Mouse (Mus musculus): ENCODE measurements around the gene H2afv. TPM values are rescaled to one million over a fixed set of nuclear protein-coding genes. Genes with fewer than 3 reads are reported as not detected.

Gene H2afv
- polyA plus RNA-seq, 1 experiment from 2014 or later: 581 TPM

DNA sequence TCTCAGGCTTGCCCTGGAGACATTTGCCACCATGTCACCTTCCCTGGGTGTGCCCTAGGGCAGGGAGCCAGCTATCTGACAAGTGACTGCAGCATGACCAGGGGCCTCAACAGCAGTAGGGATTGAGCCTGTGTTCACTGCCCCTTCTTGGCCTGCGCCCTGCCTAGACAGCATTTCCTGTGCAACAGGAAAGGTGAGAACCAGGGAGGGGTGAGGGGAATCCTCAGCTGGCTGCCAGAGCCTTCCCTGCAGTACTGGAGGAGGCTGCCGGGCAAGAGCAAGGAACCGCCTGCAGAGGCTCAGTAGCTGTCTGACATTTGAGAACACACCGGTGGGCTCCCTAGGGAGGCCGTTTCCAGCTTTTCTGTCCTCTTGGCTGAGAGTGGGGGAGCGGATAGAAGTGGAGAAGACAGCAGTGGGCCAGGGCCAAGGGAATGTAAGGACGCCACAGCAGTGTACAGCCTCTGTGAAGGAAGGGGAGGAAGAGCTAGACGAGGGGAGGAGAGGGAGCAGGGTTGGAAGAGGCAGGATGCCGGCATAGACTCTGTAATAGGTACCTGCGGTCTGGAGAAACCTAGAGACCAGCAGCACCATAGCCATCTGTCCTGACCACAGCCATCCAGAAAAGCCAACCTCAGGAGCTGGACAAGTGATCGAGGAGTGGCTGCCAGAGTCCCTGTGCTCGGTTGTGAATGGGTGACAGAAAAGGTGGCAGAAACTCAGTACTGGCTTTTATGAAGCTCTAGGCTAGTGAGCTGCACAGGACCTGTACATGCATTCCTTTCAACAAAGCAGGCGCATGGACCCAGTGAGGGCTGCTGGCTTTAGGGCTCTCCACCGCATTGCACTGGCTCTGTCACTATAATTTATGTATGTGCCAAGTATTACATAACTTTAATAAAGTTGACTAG lies 37.7 kb downstream of the H2afv start:
- Histone ChIP-seq H3K27ac (ENCODE audit: low read depth) (peak overlapping the region; percentile 79; the same call in 1 of the 2 replicates), H3K4me3 (ENCODE audit: low read depth, low read length) (no peak overlapping the region), H3K9ac (no peak overlapping the region), H3K4me1 (ENCODE audit: insufficient read depth) (peaks cover 9% of the 10 kb centered on the region), H3K4me2 (no peak overlapping the region), H3K27me3 (ENCODE audit: insufficient read depth, low read length) (no peaks in the 10 kb centered on the region), H3K36me3 (ENCODE audit: insufficient read depth) (peaks cover 46% of the 10 kb centered on the region), H3K9me3 (ENCODE audit: low read depth, low read length) (no peaks in the 10 kb centered on the region)
- 34% methylated on average over 14 of the region's 14 CpGs for WGBS
- TF ChIP-seq CTCF (IDR thresholded peaks at IDR 0.05; ENCODE audit: low read depth): no peak
- DNase-seq (peak; percentile 61), ATAC-seq (ENCODE audit: insufficient read depth) (peak; percentile 51)

DNA sequence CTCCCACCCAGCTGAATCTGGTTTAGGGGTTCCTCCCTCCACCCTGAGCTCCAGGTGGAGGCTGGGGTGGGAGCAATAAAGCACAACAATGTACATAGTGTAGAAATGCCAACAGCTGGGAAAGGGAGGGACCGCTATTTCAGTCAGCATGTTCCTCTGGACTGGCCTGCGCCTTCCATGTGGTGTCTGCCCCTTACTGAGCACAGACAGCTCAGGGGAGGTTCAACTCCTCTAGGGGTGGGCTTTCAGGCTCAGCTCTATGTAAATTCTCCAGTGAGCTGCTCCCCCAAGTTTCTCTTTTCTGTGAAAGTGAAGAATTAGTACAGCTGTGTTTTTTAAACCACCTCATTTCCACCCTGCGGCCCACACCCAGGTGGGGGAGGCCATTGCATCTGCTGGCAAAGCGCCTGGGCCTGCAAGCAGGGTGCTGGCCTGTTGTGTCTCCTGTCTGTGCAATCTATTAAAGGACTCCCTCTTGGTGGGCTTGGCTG lies 38.6 kb downstream of the H2afv start:
- DNase-seq (no peak), ATAC-seq (ENCODE audit: insufficient read depth) (peak; percentile 40)
- WGBS: 62% methylated on average over 4 of the region's 4 CpGs
- no peak overlapping the region for H3K4me3 ChIP-seq (ENCODE audit: low read depth, low read length)
- H3K36me3 ChIP-seq (ENCODE audit: insufficient read depth): peaks cover 55% of the 10 kb centered on the region
- H3K9me3 ChIP-seq (ENCODE audit: low read depth, low read length): no peaks in the 10 kb centered on the region
- TF ChIP-seq CTCF (IDR thresholded peaks at IDR 0.05; ENCODE audit: low read depth): no peak
- peaks cover 9% of the 10 kb centered on the region for H3K4me1 ChIP-seq (ENCODE audit: insufficient read depth)
- H3K9ac ChIP-seq: no peak overlapping the region
- no peak overlapping the region for H3K4me2 ChIP-seq
- peak overlapping the region; percentile 79 for H3K27ac ChIP-seq (ENCODE audit: low read depth)
- H3K27me3 ChIP-seq (ENCODE audit: insufficient read depth, low read length): no peaks in the 10 kb centered on the region

DNA sequence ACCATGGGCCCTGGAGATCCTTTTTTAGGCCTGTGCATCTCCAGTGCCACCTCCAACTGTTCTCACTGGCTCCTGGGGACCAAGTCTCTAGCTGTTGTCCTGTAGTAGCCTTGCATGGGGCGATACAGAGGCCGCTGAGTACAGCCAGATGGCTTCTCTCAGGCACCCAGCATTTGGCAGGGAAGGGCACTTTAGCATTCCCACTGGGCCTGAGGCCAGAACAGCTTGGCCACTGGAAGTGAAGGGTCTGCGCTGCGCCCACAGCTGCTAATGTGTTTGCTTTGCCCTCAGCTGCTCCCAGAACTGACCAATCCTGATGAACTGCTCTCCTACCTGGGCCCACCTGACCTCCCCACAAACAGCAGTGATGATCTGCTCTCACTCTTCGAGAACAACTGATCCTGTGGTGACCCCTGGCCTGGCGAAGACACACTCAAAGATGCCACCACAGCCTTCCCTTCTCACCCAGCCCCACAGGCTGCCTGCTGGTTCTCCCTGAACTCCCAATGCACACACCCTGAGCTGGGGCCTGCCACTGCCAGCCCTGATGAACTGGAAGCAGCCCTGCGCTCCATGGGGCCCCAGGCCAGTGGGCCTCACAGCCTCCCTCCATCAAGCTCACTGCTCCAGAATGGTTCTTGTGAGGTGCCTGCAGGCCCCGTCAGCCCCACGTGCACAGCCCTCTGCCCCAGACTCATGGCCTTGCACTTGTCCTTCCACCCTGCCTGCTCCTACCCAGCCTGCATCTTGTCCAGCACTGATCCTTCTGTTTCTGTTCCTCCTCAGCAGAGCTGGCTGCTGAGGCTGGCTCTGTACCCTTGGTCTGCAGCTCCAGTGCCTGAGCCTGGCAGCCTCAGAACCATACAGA lies 39.3 kb downstream of the H2afv start:
- H3K27me3 ChIP-seq (ENCODE audit: insufficient read depth, low read length): no peaks in the 10 kb centered on the region
- H3K27ac ChIP-seq (ENCODE audit: low read depth): peak overlapping the region; percentile 79
- H3K9ac ChIP-seq: peak overlapping the region; percentile 9; the same call in 1 of the 2 replicates
- ATAC-seq (ENCODE audit: insufficient read depth) (peak; percentile 50; the same call in 1 of the 2 replicates), DNase-seq (peak; percentile 69)
- peaks cover 61% of the 10 kb centered on the region for H3K36me3 ChIP-seq (ENCODE audit: insufficient read depth)
- H3K4me2 ChIP-seq: no peak overlapping the region
- H3K9me3 ChIP-seq (ENCODE audit: low read depth, low read length): no peaks in the 10 kb centered on the region
- peaks cover 9% of the 10 kb centered on the region for H3K4me1 ChIP-seq (ENCODE audit: insufficient read depth)
- no peak for TF ChIP-seq CTCF (IDR thresholded peaks at IDR 0.05; ENCODE audit: low read depth)
- H3K4me3 ChIP-seq (ENCODE audit: low read depth, low read length): no peak overlapping the region
- 65% methylated on average over 9 of the region's 9 CpGs for WGBS

DNA sequence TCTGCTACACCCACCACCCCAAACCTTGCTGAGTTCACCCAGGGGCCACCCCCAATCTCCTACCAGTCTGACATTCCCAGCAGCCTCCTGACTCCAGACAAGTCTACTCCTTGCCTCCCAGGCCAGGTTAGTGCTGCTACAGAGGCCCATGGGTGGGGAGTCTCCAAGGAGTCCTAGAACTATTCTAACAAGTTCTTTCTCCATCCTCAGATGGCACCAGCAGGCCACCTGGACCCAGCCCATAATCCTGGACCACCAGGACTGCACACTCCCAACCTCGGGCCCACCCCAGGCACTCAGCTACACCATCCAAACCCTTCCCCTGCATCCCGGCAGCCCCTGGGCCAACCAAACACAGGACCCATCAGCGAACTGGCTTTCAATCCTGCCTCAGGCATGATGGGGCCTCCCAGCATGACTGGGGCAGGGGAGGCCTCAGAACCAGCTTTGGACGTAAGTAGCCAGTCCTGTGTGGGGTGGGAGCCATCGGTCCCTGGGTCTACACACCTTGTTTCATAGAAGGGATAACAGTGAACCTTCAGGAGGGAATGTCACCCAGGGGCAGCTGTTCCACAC lies 40.3 kb downstream of the H2afv start:
- TF ChIP-seq CTCF (IDR thresholded peaks at IDR 0.05; ENCODE audit: low read depth): no peak
- no peak overlapping the region for H3K4me2 ChIP-seq
- DNase-seq: no peak
- 90% methylated on average over 5 of the region's 5 CpGs for WGBS
- no peak overlapping the region for H3K4me3 ChIP-seq (ENCODE audit: low read depth, low read length)
- H3K27ac ChIP-seq (ENCODE audit: low read depth): no peak overlapping the region
- H3K36me3 ChIP-seq (ENCODE audit: insufficient read depth): peaks cover 70% of the 10 kb centered on the region
- no peak for ATAC-seq (ENCODE audit: insufficient read depth)
- peaks cover 9% of the 10 kb centered on the region for H3K4me1 ChIP-seq (ENCODE audit: insufficient read depth)
- H3K9ac ChIP-seq: no peak overlapping the region
- no peaks in the 10 kb centered on the region for H3K27me3 ChIP-seq (ENCODE audit: insufficient read depth, low read length)
- no peaks in the 10 kb centered on the region for H3K9me3 ChIP-seq (ENCODE audit: low read depth, low read length)

DNA sequence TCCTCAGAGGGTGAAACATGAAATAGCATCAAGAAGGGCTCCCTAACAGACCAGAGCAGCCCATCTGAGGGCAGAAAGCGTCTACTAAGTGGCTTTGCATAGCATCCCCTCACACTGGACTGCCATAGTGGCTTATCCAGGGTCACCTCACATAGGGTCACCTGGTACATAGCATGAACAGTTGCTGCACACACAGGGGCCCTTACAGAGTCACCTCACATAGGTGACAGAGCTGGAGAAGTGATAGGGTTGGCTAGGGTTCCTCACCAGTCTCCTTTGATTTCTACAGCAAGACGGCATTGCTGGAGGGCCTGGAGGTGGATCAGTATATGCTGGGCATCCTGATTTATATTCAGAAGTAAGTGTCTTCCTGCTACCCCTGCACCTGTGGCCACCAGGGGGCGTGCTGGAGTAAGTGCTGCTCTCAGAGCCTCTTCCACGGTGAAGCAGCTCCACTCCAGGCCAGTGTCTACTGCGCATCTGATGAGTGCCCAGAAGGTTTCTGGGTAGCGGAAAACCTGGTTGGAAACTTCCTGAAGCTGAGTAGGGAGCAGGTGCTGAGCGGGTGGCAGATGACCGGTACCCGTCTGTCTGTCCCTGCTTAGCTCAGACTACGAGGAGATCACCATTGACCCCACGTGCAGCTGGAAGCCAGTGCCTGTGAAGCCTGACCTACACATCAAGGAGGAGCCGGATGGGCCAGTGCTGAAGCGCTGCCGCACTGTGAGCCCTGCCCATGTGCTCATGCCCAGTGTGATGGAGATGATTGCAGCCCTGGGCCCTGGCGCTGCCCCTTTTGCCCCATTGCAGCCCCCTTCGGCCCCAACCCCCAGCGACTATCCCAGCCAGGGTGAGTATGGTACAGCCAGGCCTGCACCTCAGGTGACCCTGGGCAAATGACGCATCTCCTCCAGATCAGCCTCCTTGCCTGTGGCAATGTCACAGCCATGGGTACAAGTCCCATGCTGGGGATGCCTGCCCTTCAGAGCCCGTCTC lies 41.4 kb downstream of the H2afv start:
- Histone ChIP-seq H3K4me1 (ENCODE audit: insufficient read depth) (peaks cover 9% of the 10 kb centered on the region), H3K9me3 (ENCODE audit: low read depth, low read length) (no peaks in the 10 kb centered on the region), H3K27ac (ENCODE audit: low read depth) (no peak overlapping the region), H3K9ac (no peak overlapping the region), H3K36me3 (ENCODE audit: insufficient read depth) (peaks cover 81% of the 10 kb centered on the region), H3K27me3 (ENCODE audit: insufficient read depth, low read length) (no peaks in the 10 kb centered on the region), H3K4me3 (ENCODE audit: low read depth, low read length) (no peak overlapping the region), H3K4me2 (no peak overlapping the region)
- 84% methylated on average over 19 of the region's 19 CpGs for WGBS
- TF ChIP-seq CTCF (IDR thresholded peaks at IDR 0.05; ENCODE audit: low read depth): peak; percentile 79
- DNase-seq (peak; percentile 56), ATAC-seq (ENCODE audit: insufficient read depth) (no peak)

DNA sequence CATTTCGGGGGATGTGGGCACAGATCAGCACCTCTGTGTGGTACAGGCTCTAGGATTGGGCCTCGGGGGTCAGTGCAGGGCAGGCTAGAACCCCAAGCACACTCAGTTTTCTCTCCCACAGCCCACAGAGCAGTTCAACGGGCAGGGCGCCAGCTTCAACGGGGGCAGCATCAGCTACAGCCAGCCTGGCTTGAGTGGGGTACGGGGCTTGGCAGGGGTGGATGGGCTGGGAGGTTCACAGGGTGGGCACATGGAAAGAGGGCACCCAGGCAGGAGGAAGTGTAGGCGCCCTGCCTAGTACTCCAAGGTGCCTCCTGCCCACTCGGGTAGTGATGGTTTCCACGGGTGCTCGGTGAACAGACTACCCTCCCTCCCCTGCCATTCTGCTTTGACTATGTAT lies 46.1 kb downstream of the H2afv start:
- no peak overlapping the region for H3K4me2 ChIP-seq
- no peaks in the 10 kb centered on the region for H3K4me1 ChIP-seq (ENCODE audit: insufficient read depth)
- 95% methylated on average over 10 of the region's 10 CpGs for WGBS
- ATAC-seq (ENCODE audit: insufficient read depth): no peak
- H3K36me3 ChIP-seq (ENCODE audit: insufficient read depth): peaks cover 79% of the 10 kb centered on the region
- no peak overlapping the region for H3K9ac ChIP-seq
- H3K4me3 ChIP-seq (ENCODE audit: low read depth, low read length): no peak overlapping the region
- no peak for TF ChIP-seq CTCF (IDR thresholded peaks at IDR 0.05; ENCODE audit: low read depth)
- H3K27me3 ChIP-seq (ENCODE audit: insufficient read depth, low read length): no peaks in the 10 kb centered on the region
- no peaks in the 10 kb centered on the region for H3K9me3 ChIP-seq (ENCODE audit: low read depth, low read length)
- DNase-seq: no peak
- no peak overlapping the region for H3K27ac ChIP-seq (ENCODE audit: low read depth)

Data from lung, embryonic 14.5 days (tissue).